Mouse (Mus musculus): ENCODE results near the gene Cacng2. TPM values are rescaled to one million over a fixed set of nuclear protein-coding genes. Genes with fewer than 3 reads are reported as not detected.
"Not testable (repeated sequence)": the region's sequence is repeated elsewhere in the genome, so short reads cannot be mapped to it uniquely, and the experiment has no call there.

The Cacng2 gene
- total RNA-seq, 2 experiments from 2014 or later = 0.65 to 0.78 TPM

DNA sequence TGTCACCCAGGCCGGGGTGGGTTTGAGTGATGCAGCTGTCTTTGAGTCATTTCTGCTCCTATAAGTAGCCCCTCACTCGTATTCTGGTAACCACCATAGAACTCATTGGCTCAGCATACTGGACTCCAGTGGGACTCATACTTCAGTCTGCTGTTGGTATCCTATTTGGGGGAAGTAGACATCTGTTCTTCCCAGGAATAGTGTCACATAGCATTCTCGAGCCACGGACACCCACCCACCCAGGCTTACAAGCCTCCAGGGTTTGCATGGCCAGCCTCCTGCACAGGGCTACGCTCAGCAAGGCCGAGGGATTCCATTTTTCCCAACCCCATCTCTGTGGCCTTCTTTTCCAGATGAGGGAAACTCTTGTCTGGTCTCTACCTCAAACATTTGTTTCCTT, 93.3 kb downstream of the Cacng2 start:
- no peak for DNase-seq (ENCODE audit: low spot score in 2 of 2)

DNA sequence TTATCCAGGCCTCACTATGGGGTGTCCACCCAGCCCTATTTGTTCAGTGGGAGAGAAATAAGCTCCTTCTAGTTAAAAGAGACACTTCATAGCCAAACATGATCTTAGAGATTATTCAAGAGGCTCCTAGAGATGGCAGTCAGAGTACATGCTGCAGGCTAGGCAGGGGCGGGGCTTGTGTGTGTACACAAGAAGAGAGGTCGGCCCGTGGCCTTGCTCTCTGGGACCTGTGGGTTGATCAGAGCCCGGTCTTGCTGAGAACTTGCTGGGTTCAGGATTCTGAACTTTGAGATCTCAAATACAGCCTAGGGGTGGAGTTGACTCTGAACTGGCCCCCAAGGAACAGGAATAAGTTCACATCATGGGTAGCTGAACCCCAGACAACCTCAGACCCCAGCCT, 95.6 kb downstream of the Cacng2 start:
- DNase-seq (ENCODE audit: low spot score in 2 of 2) = no peak

DNA sequence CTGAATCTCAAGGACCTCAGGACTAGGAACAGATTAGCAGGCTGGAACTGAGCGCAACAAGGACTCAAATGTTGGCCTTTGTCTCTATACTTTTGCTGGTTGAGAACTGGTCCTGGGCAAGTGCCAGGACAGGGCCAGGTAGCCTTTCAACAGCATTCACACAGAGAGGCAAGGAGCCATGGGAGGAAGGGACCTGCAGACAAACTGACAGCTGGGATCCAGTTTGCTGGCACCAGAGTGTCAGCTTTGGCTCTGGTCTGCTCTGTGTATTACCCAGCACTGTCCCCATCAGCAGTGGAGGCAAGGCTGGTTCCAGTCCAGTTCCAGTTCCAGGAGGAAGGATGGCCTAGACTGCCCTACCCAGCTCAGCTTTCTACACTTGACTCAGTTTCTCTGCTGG, 105.8 kb downstream of the Cacng2 start:
- DNase-seq (ENCODE audit: low spot score in 2 of 2) = no peak

DNA sequence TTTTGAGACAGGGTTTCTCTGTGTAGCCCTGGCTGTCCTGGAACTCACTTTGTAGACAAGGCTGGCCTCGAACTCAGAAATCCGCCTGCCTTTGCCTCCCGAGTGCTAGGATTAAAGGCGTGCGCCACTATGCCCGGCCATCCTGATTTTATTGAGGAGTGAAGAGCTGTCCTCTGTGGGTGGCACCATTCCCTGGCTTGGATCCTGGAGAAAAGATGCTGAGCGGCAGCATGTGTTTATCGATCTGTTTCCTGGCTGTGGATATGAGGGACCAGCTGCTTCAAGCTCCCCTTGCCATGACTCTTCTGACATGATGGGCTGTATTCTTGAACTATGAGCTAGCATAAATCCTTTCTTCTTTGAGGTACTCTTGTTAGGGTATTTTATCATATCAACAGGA, 111.6 kb downstream of the Cacng2 start:
- DNase-seq (ENCODE audit: low spot score in 2 of 2) = not testable (repeated sequence)

DNA sequence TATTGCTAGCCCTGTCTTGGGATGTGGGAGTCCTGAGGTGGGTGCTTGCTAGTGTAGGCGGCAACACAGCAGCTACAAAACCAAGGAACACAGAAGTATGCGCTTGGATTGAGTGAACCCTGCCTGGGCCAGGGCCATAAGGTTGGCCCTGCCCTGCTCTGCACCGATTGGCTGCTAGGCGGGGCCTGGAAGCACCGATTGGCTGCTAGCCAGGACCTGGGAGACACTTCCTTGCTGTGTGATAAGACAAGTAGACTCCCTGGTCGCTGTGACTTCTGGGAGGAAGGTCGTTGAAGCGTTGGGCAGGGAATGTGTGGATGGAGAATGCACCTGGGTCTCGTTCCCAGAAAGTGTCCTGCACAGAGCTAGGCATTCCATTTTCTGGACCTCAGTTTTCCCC, 115.9 kb downstream of the Cacng2 start:
- no peak for DNase-seq (ENCODE audit: low spot score in 2 of 2)

DNA sequence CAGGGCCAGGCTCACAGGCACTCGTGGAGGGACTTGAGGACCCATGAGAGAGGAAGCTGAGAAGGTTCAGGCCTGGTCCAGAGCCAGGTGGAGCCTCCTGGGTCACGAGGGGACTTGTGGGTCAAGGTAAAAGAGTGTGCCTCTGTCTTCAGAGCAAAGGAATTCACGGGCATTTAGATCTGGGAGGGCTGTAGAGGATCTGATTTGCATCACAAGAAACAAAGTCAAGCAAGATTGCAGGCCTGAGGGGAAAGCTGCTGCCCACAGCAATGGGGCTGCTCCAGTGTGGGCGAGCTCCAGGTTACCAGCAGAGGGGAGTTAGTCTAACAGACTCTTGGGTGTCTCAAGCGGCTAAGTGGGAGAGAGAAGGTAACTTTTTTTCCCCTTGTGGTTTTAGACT, 118.4 kb downstream of the Cacng2 start:
- DNase-seq (ENCODE audit: low spot score in 2 of 2) = no peak

DNA sequence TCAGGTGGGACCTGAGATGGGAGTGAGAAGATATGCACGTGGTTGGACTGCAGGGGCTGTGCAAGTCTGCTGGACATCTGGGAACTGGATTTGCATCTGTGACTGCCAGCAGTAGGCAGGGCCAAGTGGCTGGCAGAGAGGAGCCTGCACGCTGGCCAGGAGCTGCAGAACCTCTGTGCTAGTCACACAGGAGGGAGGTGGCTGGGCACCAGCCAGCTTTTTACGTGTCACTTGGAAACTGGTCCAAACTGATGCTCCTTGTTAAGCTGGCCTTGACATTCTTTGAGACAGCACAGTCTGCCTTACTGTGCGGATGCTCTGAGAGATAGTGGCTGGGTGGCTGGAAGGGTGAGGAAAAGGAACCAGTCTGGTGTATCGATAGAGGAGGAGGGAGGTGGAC, 131.3 kb downstream of the Cacng2 start:
- DNase-seq (ENCODE audit: low spot score in 2 of 2) = no peak

DNA sequence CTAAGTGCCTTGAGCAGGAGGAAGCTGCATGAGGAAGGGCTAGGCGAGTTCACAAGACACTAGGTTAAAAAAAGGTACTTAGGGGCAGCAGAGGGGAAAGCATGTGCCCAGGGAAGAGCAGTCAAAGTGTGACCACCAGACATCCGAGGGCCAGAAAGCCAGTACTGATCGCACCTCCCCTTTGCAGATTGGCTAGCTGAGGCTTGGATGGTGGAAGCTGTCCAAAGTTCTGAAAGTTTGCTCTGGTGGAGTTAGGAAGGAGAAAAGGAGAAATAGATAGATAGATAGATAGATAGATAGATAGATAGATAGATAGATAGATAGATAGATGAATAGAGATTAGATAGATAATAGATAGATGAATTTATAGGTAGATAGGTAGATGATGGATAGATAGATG, 136.4 kb downstream of the Cacng2 start:
- DNase-seq (ENCODE audit: low spot score in 2 of 2) = no peak

DNA sequence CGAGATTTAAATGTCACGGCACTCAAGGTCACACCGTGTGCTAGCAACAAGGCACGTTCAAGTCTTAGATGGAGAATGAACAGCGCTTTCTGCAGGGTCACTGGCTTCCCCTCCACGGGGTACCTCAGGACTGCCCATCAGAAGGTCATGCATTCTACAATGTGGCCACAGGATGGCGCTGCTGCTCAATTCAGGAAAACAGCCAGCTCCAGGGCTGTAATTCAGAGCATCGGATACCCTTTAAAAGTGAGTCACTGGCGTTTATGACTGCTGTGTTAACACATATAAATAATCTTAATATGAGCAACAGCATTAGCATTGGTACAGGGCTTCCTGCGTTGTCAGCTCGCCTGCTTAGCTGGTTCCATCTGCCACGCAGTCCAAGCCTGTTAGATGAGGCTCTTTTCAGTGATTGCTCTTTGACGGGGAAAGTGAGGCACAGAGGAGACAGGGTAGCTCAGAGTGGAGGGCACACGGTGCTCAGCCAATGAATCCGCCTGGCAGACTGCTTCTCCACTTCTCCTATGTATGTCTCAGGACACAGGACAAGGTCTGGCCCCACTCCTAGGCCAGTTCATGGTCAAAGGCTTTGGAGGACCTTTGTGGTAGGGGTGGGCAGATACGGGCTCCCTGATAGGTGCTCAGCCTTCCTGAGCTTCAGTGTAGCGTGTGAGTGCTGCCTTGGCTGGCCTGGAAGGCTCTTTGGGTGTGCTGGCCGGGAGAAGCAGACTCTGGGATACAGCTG, 137.5 kb downstream of the Cacng2 start:
- DNase-seq (ENCODE audit: low spot score in 2 of 2) = peak; percentile 54 to 67

DNA sequence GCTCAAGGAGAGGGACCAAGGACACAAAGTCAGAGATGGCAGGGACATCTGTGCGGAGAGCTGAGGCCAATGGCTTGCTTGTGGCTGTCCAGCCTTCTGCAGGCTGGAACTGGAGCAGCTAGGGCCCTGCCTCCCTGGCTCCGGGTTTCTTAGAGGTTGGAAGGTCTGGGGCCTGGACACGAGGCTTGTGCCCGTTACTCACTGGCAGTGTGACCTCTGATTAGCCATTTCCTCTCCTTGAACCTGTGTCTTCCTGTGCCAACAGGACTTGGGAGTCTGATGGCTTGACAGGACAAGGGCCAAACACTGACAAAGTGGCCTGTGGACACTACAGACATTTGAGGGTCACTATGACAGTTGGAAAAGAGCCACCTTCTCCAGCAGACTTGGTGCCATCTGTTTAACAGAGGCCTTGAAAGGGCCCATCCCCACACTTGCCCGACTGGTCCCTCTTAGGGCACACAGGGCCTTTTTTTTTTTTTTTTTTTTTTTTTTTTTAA, 138.6 kb downstream of the Cacng2 start:
- DNase-seq (ENCODE audit: low spot score in 2 of 2) = peak in 1 of 2 experiments; percentile 47

DNA sequence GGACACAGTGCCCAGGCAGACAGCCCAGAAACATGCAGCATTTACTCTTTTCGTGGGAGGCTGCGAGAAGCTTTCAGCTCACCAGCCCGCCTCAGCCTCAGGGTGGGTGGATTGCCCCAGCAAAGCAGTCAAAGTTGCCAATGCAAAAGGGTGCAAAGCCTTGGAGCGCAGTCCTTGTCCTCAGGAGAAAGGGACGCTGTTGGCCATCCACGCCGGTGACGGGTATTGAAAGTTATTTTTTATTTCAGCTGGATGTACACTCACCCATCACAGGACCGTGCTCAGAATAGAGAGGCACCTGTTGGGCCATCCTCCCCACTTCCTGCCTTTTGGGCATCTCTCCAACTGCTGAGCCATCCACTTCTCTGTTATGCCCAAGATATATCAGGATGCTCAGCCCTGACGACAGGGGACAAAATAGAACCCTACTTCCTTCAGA, 140.4 kb downstream of the Cacng2 start:
- DNase-seq (ENCODE audit: low spot score in 2 of 2) = no peak

DNA sequence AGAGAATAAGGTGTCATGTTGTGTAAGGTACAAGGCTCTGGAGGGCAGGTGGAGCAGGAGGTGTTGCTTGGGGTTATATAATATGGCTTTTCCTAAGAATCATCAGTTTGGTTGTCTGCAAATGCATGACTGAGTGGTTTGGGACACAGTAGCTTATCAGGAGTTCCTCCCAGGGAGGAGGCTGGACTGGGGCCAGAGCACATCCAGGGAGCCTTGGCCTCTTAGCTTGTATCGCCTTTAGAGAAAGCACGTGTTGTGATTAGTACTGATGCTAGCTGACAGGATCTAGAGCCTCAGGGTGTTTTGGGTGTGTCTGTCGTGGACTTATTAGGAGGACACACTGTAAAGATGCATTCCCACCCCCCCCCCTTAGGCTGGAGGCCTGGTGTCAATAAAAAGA, 142.2 kb downstream of the Cacng2 start:
- no peak for DNase-seq (ENCODE audit: low spot score in 2 of 2)

DNA sequence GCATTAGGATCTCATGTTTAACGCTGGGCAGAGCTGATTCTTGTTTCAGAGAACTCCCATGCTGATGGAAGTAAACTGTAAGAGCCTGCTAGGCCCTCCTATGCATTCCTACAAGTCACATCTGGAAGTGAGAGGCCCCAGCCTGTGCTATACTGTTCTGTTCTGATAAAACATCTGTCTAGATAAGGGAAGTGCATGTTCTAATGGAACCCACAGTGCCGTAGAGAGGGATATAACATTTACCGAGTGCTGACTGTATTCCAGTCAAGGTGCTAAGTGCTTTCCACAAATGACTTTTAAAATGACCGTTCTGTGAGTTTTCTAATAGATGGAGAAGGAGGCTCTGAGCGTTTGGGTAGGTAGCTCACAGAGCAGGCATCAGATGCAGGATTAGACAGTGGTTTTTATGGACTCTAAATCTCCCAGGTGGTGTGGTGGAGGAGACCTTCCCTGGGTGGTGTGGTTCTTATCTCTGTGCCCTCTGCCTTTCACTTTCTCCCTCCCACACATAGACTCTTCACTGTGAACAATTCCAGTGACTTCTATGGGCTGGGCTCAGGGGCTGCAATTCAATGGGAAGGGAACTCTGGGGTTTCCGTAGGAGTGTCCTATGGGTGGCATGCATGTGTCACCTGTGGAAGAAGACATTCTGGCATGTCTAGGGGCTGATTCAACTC, 145.5 kb downstream of the Cacng2 start:
- no peak for DNase-seq (ENCODE audit: low spot score in 2 of 2)

DNA sequence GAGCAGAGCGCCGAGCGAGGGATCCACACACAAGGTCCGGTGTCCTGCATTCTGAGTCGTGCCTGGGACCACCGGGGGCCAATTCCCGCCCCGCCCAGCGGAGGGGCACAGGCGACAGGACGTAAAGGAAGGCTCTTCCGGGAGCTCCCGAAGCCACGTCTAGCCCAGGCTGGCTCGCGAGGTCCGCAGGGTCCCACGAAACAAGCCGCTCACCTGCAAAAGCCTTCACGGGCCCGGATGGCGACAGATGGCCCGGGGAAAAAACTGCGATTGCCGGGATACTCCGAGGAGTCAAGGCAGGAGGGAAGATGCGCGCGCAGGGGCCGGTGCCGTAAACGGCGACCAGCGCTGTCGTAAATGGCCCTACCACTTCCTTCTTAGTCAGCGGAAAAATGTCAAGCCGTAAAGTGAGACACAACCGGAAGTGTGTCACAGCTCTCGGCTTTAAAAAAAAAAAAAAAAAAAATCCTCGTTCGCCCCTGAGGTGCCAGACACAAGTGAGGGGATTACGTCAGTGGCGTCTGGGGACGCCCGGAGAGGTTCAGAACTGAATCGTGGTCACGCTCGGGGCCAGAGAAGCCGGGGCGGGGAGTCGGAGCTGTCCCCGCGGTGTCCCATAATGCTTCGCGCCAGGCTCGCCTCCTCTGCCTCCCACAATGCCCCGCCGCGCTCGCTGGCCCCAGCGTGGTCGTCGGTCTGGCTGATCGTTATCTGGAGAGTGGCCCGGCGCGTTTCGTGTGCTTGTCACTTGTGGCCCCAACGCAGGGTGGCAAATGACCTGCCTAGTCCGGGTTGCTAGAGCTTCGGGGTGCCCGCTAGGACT, 149.1 kb downstream of the Cacng2 start, which contains the start of gene Eif3d:
Gene Eif3d, minus strand, starts transcription at position 344 of the 823 bp plus-strand sequence.
- peak; percentile 86 to 91 for DNase-seq (ENCODE audit: low spot score in 2 of 2)

DNA sequence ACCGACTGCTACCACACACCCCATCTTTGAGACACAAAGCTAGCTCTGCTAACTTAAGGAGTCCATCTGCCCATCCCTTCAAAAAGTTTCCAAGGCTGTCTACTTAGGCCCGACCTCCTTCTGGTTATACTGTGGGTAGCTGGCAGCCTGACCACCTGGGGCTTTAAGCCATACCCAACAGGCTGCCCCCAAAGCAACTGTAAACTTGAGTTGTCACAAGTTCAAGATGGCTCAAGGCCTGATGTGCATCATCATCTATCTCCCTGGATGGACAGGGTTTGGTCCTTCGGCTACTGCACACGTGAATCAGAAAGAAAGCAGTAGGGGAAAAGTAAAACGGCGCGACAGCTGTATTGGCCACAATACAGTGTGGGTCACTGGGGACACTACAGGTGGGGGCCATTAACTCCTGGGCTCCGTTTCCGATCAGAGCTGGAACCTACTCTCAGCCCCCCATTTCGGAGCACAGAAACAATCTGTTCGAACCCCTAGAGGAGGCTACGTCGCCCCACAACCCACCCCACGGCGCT, 149.8 kb downstream of the Cacng2 start:
- DNase-seq (ENCODE audit: low spot score in 2 of 2) = no peak

DNA sequence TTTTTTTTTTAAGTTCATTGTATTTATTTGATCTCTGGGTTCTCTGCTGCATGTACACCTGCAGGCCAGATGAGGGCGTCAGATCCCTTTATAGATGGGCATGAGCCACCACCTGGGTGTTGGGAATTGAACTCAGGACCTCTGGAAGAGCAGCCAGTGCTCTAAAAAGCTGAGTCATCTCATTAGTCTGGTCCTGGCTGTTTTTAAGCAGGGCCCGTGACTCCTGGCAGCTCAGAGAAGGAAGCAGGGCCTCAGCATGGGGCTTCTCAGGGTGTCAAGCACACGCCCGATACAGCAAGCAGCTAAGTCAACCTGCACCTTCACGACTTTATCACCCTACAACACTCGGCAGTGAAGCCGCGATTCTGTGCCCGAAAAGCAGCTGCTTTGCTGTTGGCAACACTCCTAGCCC, 154.7 kb downstream of the Cacng2 start:
- no peak for DNase-seq (ENCODE audit: low spot score in 2 of 2)

DNA sequence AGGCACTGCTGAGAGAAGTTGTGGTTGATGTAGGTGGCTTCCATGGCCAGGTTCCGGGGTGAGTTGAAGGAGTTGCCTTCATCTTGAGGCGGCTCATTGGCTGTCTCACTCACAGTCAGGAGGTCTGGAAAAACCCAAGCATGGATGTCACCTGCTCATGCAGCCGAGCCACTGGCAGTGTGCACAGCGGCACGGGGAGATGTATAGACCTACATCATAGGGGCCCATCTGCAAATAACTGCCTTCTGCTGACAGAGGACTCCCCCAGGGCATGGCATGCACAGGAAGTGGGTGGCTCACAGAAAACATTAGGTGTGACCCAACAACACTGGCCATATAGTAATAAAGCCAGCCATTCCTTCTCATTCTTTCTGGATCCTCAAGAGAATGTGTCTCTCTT, 157.4 kb downstream of the Cacng2 start:
- no peak for DNase-seq (ENCODE audit: low spot score in 2 of 2)

DNA sequence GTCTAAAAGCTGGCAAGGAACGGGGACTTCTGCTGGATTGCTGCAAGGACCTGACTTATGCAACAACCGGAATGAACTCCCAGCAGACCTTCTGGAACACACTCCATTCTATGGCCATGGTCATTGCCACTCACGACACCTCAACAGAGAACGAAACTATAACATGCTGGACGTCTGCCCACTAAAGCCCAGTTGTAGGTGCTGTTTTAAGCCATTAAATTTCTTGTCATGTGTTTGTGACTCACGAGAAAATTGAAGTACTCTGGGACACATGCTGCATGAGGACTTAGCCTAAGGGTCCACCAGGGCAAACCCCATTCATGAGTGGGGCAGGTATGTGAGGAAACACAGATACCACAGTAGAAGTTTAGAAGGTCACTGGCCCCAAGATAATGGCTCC, 159.1 kb downstream of the Cacng2 start:
- DNase-seq (ENCODE audit: low spot score in 2 of 2) = no peak

DNA sequence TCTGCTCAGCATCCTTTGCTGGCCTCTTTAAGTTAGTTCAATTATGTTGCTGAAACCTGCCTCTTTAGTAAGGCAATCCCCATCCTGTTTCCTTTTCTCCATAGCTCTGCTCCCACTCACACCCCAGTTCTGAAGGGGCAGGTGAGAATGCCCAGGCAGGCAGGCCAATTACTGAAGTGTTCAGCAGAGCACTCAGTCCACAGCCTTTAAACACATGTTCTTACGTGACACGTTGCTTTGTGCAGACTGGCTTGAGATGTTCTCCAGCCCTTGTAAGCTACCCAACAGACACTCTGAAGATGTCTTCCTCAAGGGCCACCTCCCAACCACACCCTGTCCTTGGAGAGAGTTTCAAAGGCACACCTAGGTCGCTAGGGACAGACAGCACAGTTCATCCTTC, 161.8 kb downstream of the Cacng2 start:
- DNase-seq (ENCODE audit: low spot score in 2 of 2) = no peak

DNA sequence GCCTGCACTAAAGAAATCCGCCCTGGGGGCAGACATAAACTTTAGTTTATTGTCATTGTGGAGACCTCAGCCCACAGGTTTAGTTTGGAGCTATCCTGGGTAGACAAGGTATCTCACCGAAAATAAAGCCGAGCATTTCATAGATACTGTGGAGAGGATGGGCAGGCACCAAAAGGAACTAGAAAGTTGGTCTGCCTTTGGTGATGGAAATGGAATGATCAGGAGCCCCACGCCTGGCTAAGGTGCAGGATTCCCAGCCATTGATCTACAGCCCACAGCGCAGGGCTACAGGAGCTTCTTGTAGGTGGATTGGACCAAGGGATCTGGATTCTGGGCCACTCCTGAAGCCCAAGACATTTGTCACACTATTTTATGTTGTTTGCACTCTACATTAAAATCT, 162.2 kb downstream of the Cacng2 start:
- DNase-seq (ENCODE audit: low spot score in 2 of 2) = no peak

DNA sequence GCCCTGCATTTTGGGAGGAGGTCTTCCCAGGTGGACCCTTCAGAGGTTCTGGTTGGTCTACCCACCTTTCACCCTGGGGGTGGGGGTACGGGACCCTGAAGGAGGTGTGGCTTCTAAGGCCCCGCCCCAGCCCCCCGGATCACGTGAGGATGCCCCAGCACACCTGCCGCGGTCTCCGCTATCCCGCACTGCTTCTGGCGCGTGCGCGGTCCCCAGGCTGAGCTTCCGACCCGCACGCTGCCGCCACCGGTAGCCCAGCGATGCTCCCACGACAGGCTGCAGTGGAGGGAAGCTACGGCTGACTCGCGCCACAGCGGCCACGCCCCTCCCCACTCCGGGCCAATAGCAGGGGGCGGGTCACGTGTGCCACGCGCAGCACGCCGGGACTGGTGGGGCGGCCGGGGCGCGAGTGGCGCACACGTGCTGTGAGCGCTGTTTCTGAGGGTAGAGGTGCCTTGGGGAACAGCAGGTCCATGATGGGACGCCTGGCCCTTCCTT, 163.4 kb downstream of the Cacng2 start, which contains the start of gene Foxred2:
Gene Foxred2, minus strand, starts transcription at position 319 of the 498 bp plus-strand sequence.
- DNase-seq (ENCODE audit: low spot score in 2 of 2) = peak; percentile 70 to 72
